Mouse (Mus musculus) CH12.LX (cell line): ENCODE results near the gene Eif4g3. TPM values are rescaled to one million over a fixed set of nuclear protein-coding genes. Genes with fewer than 3 reads are reported as not detected.

Experiments used
- DNase-seq: peaks from one replicate; pipeline ENCODE4 v3.0.0-alpha.2; 2013; ENCODE audit errors: extremely low read depth
- H3K27ac ChIP-seq: 2 replicates; pipeline ENCODE4 v1.5.1; 2012; ENCODE audit warnings: low read depth, mild to moderate bottlenecking, control low read depth, moderate library complexity; ENCODE audit not compliant: insufficient read depth
- H3K27me3 ChIP-seq: replicated peaks from 2 replicates; pipeline ENCODE3; 2012; ENCODE audit warnings: inconsistent platforms
- H3K36me3 ChIP-seq, 2 experiments: replicated peaks in 1 of 2; 2 replicates each; pipeline versions ENCODE3 to v1.6.1; 2012; ENCODE audit warnings: inconsistent platforms in 1 of 2, low read length in 1 of 2, mild to moderate bottlenecking in 1 of 2, mixed read lengths in 1 of 2, moderate library complexity in 1 of 2; ENCODE audit not compliant: control insufficient read depth in 1 of 2, insufficient read depth in 1 of 2
- H3K4me1 ChIP-seq, 2 experiments: 2 replicates each; pipeline ENCODE4 v1.6.1; 2012; ENCODE audit warnings: inconsistent platforms in 1 of 2, moderate library complexity in 1 of 2; ENCODE audit not compliant: insufficient read depth in 2 of 2, control insufficient read depth in 1 of 2
- H3K4me2 ChIP-seq: 2 replicates; pipeline ENCODE4 v1.6.1; 2012; ENCODE audit warnings: low read depth, mild to moderate bottlenecking, control low read depth; ENCODE audit not compliant: poor library complexity, insufficient read depth, severe bottlenecking
- H3K4me3 ChIP-seq, 3 experiments: fragments of 150-350 bp in 1 of 3; sonication (generic) in 1 of 3; replicated peaks in 1 of 3; 2 replicates each; pipeline versions ENCODE3 to v1.5.1; 2011 to 2012; ENCODE audit warnings: low read depth in 2 of 3, low read length in 2 of 3, mild to moderate bottlenecking in 2 of 3, moderate library complexity in 2 of 3, control low read depth in 1 of 3, improper control_type of control experiment in 1 of 3, inconsistent platforms in 1 of 3, mixed read lengths in 1 of 3; ENCODE audit not compliant: poor library complexity in 1 of 3
- H3K79me2 ChIP-seq: replicated peaks from 2 replicates; pipeline ENCODE4 v1.6.1; 2012; ENCODE audit warnings: mild to moderate bottlenecking, moderate library complexity; ENCODE audit not compliant: control insufficient read depth, poor library complexity, insufficient read depth, severe bottlenecking; ENCODE audit errors: extremely low read depth
- H3K9ac ChIP-seq: 2 replicates; pipeline ENCODE4 v1.6.1; 2012; ENCODE audit warnings: low read depth, mild to moderate bottlenecking, control low read depth, moderate library complexity; ENCODE audit not compliant: insufficient read depth
- H3K9me3 ChIP-seq: replicated peaks from 2 replicates; pipeline ENCODE3; 2012; ENCODE audit warnings: low read length, inconsistent platforms, mixed read lengths
- CHD2 ChIP-seq: IDR thresholded peaks from 2 replicates; pipeline ENCODE4 v1.6.1; 2011; ENCODE audit warnings: low read length, improper control_type of control experiment
- CTCF ChIP-seq, 2 experiments: IDR thresholded peaks in 1 of 2; conservative IDR thresholded peaks in 1 of 2; 2 replicates each; pipeline ENCODE4 v1.5.1; 2011 to 2012; ENCODE audit warnings: low read depth in 2 of 2, low read length in 2 of 2, improper control_type of control experiment in 1 of 2, inconsistent platforms in 1 of 2, mild to moderate bottlenecking in 1 of 2, moderate library complexity in 1 of 2
- ETS1 ChIP-seq: conservative IDR thresholded peaks from 2 replicates; pipeline ENCODE4 v1.6.1; 2012; ENCODE audit warnings: low read depth, mild to moderate bottlenecking, inconsistent platforms, low read length, improper control_type of control experiment, moderate library complexity
- IRF4 ChIP-seq: IDR thresholded peaks from 2 replicates; pipeline ENCODE4 v1.6.1; 2014; ENCODE audit warnings: low read depth, mild to moderate bottlenecking, inconsistent platforms, low read length, improper control_type of control experiment
- JUND ChIP-seq: conservative IDR thresholded peaks from 2 replicates; pipeline ENCODE4 v1.6.1; 2011; ENCODE audit warnings: low read depth, low read length, improper control_type of control experiment
- MAX ChIP-seq: IDR thresholded peaks from 2 replicates; pipeline ENCODE4 v1.6.1; 2011; ENCODE audit warnings: low read length, improper control_type of control experiment
- MAZ ChIP-seq: IDR thresholded peaks from 2 replicates; pipeline ENCODE4 v1.6.1; 2012; ENCODE audit warnings: low read depth, mild to moderate bottlenecking, inconsistent platforms, low read length, improper control_type of control experiment, moderate library complexity
- MEF2A ChIP-seq: IDR thresholded peaks from 2 replicates; pipeline ENCODE4 v1.6.1; 2014; ENCODE audit warnings: low read depth, mild to moderate bottlenecking, inconsistent platforms, low read length, improper control_type of control experiment, borderline replicate concordance
- NRF1 ChIP-seq: IDR thresholded peaks from 2 replicates; pipeline ENCODE4 v1.6.1; 2014; ENCODE audit warnings: low read depth, mild to moderate bottlenecking, inconsistent platforms, low read length, improper control_type of control experiment, moderate library complexity
- POLR2A ChIP-seq: IDR thresholded peaks from 2 replicates; pipeline ENCODE4 v1.6.1; 2011; ENCODE audit warnings: low read depth, mild to moderate bottlenecking, improper control_type of control experiment, low read length
- SIN3A ChIP-seq: IDR thresholded peaks from 2 replicates; pipeline ENCODE4 v1.6.1; 2012; ENCODE audit warnings: low read length, improper control_type of control experiment, inconsistent platforms
- SMC3 ChIP-seq: IDR thresholded peaks from 2 replicates; pipeline ENCODE4 v1.6.1; 2011; ENCODE audit warnings: low read depth, low read length, improper control_type of control experiment
- TCF12 ChIP-seq: IDR thresholded peaks from 2 replicates; pipeline ENCODE4 v1.6.1; 2014; ENCODE audit warnings: low read depth, mild to moderate bottlenecking, inconsistent platforms, low read length, improper control_type of control experiment
- UBTF ChIP-seq: IDR thresholded peaks from 2 replicates; pipeline ENCODE4 v1.6.1; 2012; ENCODE audit warnings: low read depth, mild to moderate bottlenecking, inconsistent platforms, low read length, improper control_type of control experiment, moderate library complexity
- USF1 ChIP-seq: IDR thresholded peaks from 2 replicates; pipeline ENCODE4 v1.6.1; 2014; ENCODE audit warnings: low read depth, mild to moderate bottlenecking, inconsistent platforms, low read length, improper control_type of control experiment
- USF2 ChIP-seq: conservative IDR thresholded peaks from 2 replicates; pipeline ENCODE4 v1.6.1; 2011; ENCODE audit warnings: low read depth, low read length, improper control_type of control experiment
- ZMIZ1 ChIP-seq: IDR thresholded peaks from 2 replicates; pipeline ENCODE4 v1.6.1; 2012; ENCODE audit warnings: low read depth, mild to moderate bottlenecking, inconsistent platforms, low read length, improper control_type of control experiment
- dilution Hi-C: fragments of 300-500 bp; cut with MboI; formaldehyde crosslinking; loops from 2 replicates; pipeline ENCODE4 v1.14.3; 2020; ENCODE audit warnings: low sequenced_read_pairs; ENCODE audit not compliant: extremely low pct_unique_long_range_greater_than_20kb, extremely low pct_ligation_motif_present
- in situ Hi-C: fragments of 300-500 bp; cut with MboI; formaldehyde crosslinking; loops from 3 replicates; pipeline ENCODE4 v1.14.3; 2019; ENCODE audit warnings: low sequenced_read_pairs, low pct_ligation_motif_present, low pct_unique_long_range_greater_than_20kb, mixed read lengths
- polyA plus RNA-seq: library from polyadenylated mRNA; unstranded; fragments of >175 nt; gene quantifications from 2 replicates; pipeline ENCODE4 v1.2.1, GENCODE M21; 2012; ENCODE audit warnings: low read depth; ENCODE audit not compliant: insufficient read length
- total RNA-seq, 2 experiments: library from RNA; depleted of rRNA; stranded (reverse); fragments of 300-350 nt in 1 of 2; fragments of >200 nt in 1 of 2; gene quantifications; 2 replicates each; pipeline ENCODE4 v1.2.3; 2012 to 2014

The Eif4g3 gene
- total and polyA plus RNA-seq, 3 experiments = 10.8 to 47.2 (median 24.0) TPM

DNA sequence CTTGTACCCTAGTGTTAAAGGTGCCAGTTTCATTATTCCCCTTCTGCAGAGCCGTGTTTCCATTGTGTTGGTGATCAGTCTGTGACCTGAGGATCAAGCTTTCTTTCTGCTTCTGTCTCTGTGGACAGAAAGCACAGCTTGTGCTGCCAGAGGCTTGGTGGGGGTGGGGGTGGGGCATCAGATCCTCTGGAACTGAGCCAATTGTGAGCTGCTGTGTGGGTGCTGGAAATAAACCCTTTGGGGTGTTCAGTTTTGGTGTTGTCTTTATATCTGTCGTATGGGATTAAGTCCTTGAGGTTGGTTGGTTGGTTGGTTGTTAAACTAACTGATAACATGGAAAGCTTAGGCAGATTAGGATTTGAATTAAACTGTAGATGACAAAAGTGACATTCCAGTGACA lies 171.0 kb downstream of the Eif4g3 start:
- Histone ChIP-seq H3K79me2 (no peaks in the 10 kb centered on the region), H3K4me1 (peaks cover 6 to 53% of the 10 kb centered on the region in 2 experiments), H3K9ac (no peak overlapping the region), H3K27me3 (no peaks in the 10 kb centered on the region), H3K4me2 (peak overlapping the region; percentile 17; the same call in 1 of the 2 replicates), H3K4me3 (no peak overlapping the region), H3K27ac (peak overlapping the region; percentile 71), H3K36me3 (peaks cover 45 to 75% of the 10 kb centered on the region in 2 experiments), H3K9me3 (no peaks in the 10 kb centered on the region)
- DNase-seq = peak; percentile 21
- in situ Hi-C loops (loop anchor here (5.0 kb wide), 1 partner anchor 33 kb away; no protein-coding TSS in a partner anchor), dilution Hi-C loops (no loop called here)
- TF ChIP-seq USF1 = no peak
- TF ChIP-seq SMC3 = no peak
- peak; percentile 43; the same call in 1 of the 2 replicates for TF ChIP-seq CHD2
- TF ChIP-seq JUND = no peak
- TF ChIP-seq SIN3A = 0 out of 2 replicates have a peak, but pooled peaks have one; percentile 32
- no peak for TF ChIP-seq IRF4
- no peak for TF ChIP-seq POLR2A
- no peak for TF ChIP-seq TCF12
- no peak for TF ChIP-seq CTCF (conservative IDR thresholded peaks at IDR 0.05 in 1 of 2, IDR thresholded peaks at IDR 0.05 in 1 of 2; ENCODE audit: low read depth in 2 of 2, low read length in 2 of 2)
- TF ChIP-seq ZMIZ1 = no peak
- no peak for TF ChIP-seq MAZ
- TF ChIP-seq NRF1 = no peak

DNA sequence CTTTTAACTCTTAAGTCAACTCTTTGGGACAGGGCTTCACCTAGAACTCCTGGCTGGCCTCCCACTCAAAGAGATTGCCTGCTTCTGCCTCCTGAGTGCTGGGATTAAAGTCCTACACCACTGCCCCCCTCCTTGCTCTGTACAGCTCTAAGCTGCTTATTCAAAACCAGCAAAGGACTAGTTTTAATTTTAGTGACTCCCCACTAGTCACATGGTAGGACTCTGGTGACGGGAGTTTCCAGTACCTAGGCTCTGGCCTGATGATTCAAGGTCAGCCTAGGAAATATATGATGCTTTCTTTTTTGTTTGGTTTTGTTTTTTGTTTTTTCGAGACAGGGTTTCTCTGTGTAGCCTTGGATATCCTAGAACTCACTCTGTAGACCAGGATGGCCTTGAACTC lies 172.0 kb downstream of the Eif4g3 start:
- TF ChIP-seq CHD2 (no peak), UBTF (no peak), MEF2A (peak; percentile 33; the same call in 1 of the 2 replicates), ETS1 (peak; percentile 50; the same call in 1 of the 2 replicates), IRF4 (peak; percentile 69; the same call in 1 of the 2 replicates), MAX (0 out of 2 replicates have a peak, but pooled peaks have one; percentile 7), USF2 (peak; percentile 26; the same call in 1 of the 2 replicates), USF1 (peak; percentile 54)

More for the DNA sequence above, 172.0 kb downstream of the Eif4g3 start:
- no peaks in the 10 kb centered on the region for H3K79me2 ChIP-seq
- peaks cover 6 to 60% of the 10 kb centered on the region in 2 experiments for H3K4me1 ChIP-seq
- no peaks in the 10 kb centered on the region for H3K9me3 ChIP-seq
- in situ Hi-C loops (loop anchor here (5.0 kb wide), 1 partner anchor 32 kb away; no protein-coding TSS in a partner anchor), dilution Hi-C loops (no loop called here)
- H3K27ac ChIP-seq = peak overlapping the region; percentile 72
- no peaks in the 10 kb centered on the region for H3K27me3 ChIP-seq
- no peak overlapping the region for H3K4me3 ChIP-seq
- no peak overlapping the region; the same call in 1 of the 2 replicates for H3K9ac ChIP-seq
- peak overlapping the region; percentile 41 for H3K4me2 ChIP-seq
- DNase-seq = peak; percentile 66
- peaks cover 48 to 80% of the 10 kb centered on the region in 2 experiments for H3K36me3 ChIP-seq
